In the genomic region with DNA sequence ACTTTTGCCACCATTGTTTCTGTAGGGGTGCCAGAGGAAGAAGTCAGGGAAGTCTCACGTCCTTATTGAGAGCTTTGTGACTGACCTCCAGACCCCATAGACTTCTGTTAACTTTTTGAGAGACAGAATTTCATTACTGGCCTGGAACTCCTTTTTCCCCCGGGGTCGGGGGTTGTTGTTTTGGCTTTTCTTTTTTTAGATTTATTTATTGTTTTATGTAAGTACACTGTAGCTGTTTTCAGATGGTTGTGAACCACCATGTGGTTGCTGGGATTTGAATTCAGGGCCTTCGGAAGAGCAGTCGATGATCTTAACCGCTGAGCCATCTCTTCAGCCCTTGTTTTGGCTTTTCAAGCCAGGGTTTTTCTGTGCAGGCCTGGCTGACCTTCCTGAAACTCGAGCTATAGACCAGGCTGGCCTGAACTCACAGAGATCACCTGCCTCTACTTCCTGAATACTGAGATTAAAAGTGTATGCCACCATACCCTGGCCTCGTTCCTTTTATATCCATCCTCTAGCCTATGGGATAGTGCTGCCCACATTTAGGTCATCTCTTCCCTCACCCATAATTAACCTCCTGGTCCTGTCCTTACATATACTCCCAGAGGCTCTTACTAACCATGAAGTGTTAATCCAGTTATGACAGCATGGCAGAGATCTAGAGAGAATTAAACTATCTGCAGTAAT, we compare ENCODE assay signal across 8 mouse cellular contexts. TPM values are rescaled to one million over a fixed set of nuclear protein-coding genes. Genes with fewer than 3 reads are reported as not detected.
DNase-seq lines count a peak whose midpoint lies in the region; ATAC-seq and TF ChIP-seq lines count a peak whose summit lies in the region.

No protein-coding gene starts in this region.

- H3K9me3 ChIP-seq in limb, embryonic 13.5 days = no peaks in the 10 kb centered on the region
- H3K9me3 ChIP-seq in stomach, postnatal 0 days (ENCODE audit: control insufficient read depth, low read length) = no peaks in the 10 kb centered on the region

- peak overlapping the region; percentile 84 for H3K4me2 ChIP-seq in limb, embryonic 13.5 days (replicated peaks)
- H3K4me2 ChIP-seq in stomach, postnatal 0 days (replicated peaks; ENCODE audit: low read depth) = peak overlapping the region; percentile 61

- DNase-seq in gastrocnemius, adult 2 months = no peak
- no peak for DNase-seq in gastrocnemius, adult 8-10 months (ENCODE audit: low spot score in 2 of 2)
- DNase-seq in testis, postnatal 14 days (ENCODE audit: low spot score) = no peak
- no peak for DNase-seq in stomach, postnatal 0 days (ENCODE audit: low spot score)
- DNase-seq in adrenal gland, adult 8-10 months = no peak
- DNase-seq in cerebellum, postnatal 4 days (ENCODE audit: low spot score in 2 of 2) = no peak

- TF ChIP-seq CTCF in gastrocnemius, adult 2 months (IDR thresholded peaks at IDR 0.05) = no peak
- no peak for TF ChIP-seq CTCF in testis, adult 2 months (IDR thresholded peaks at IDR 0.05; ENCODE audit: control insufficient read depth, insufficient read depth, insufficient replicate concordance, low read depth, low read length)
- no peak for TF ChIP-seq CTCF in stomach, postnatal 0 days (IDR thresholded peaks at IDR 0.05; ENCODE audit: low read depth)

- TF ChIP-seq EP300 in stomach, postnatal 0 days (optimal IDR thresholded peaks at IDR 0.05) = no peak

- WGBS in limb, embryonic 13.5 days = 27% methylated on average over 8 of the region's 8 CpGs
- WGBS in stomach, postnatal 0 days = 15% methylated on average over 8 of the region's 8 CpGs

- peaks cover 5% of the 10 kb centered on the region for H3K4me1 ChIP-seq in testis, adult 2 months (ENCODE audit: control insufficient read depth, insufficient read depth, low read length)
- peaks cover 29% of the 10 kb centered on the region for H3K4me1 ChIP-seq in limb, embryonic 13.5 days
- no peaks in the 10 kb centered on the region for H3K4me1 ChIP-seq in stomach, postnatal 0 days (replicated peaks; ENCODE audit: control insufficient read depth, insufficient read depth)

- H3K4me3 ChIP-seq in gastrocnemius, adult 2 months = peak overlapping the region; percentile 98
- peak overlapping the region; percentile 95 for H3K4me3 ChIP-seq in testis, adult 2 months (ENCODE audit: control insufficient read depth, low read depth, low read length)
- peak overlapping the region; percentile 99 for H3K4me3 ChIP-seq in limb, embryonic 13.5 days
- peak overlapping the region; percentile 48 for H3K4me3 ChIP-seq in stomach, postnatal 0 days (ENCODE audit: low read depth, low read length)

- H3K27ac ChIP-seq in gastrocnemius, adult 2 months = peak overlapping the region; percentile 100
- peak overlapping the region; percentile 100 for H3K27ac ChIP-seq in testis, adult 2 months (ENCODE audit: control insufficient read depth, insufficient read depth, low read depth, low read length)
- peak overlapping the region; percentile 87 for H3K27ac ChIP-seq in limb, embryonic 13.5 days
- peak overlapping the region; percentile 93 for H3K27ac ChIP-seq in stomach, postnatal 0 days (replicated peaks)

- no peak for TF ChIP-seq POLR2A in testis, adult 2 months (IDR thresholded peaks at IDR 0.05; ENCODE audit: control insufficient read depth, low read depth, low read length)

- H3K9ac ChIP-seq in limb, embryonic 13.5 days = peak overlapping the region; percentile 64
- peak overlapping the region; percentile 55; the same call in 1 of the 2 replicates for H3K9ac ChIP-seq in stomach, postnatal 0 days (ENCODE audit: low read length)

- no peaks in the 10 kb centered on the region for H3K27me3 ChIP-seq in testis, adult 2 months (ENCODE audit: control insufficient read depth, insufficient read depth, low read length)
- no peaks in the 10 kb centered on the region for H3K27me3 ChIP-seq in limb, embryonic 13.5 days
- H3K27me3 ChIP-seq in stomach, postnatal 0 days (ENCODE audit: control insufficient read depth, insufficient read depth, low read length) = no peaks in the 10 kb centered on the region

- peaks cover 8% of the 10 kb centered on the region for H3K36me3 ChIP-seq in testis, adult 2 months (ENCODE audit: control insufficient read depth, insufficient read depth, low read length)
- peaks cover 26% of the 10 kb centered on the region for H3K36me3 ChIP-seq in limb, embryonic 13.5 days
- H3K36me3 ChIP-seq in stomach, postnatal 0 days (ENCODE audit: control insufficient read depth, insufficient read depth, low read length) = peaks cover 5% of the 10 kb centered on the region; the same call in 1 of the 2 replicates

- no peak for ATAC-seq in limb, embryonic 13.5 days (ENCODE audit: low FRiP score, low read depth)
- ATAC-seq in stomach, postnatal 0 days (ENCODE audit: low FRiP score, low TSS enrichment) = no peak

- intact Hi-C loops in gastrocnemius, adult 2 months (cut with DNase I) = loop anchor here (2.0 to 5.0 kb wide), 3 partner anchors 20 to 129 kb away; a partner anchor contains a TSS

RNA-seq across cellular contexts. Expression of a gene that starts 0.9 kb away (rescaled TPM):
- total RNA-seq in gastrocnemius, adult 2 months (2021) = 10 to 100 TPM; 76.4 to 82.7 TPM
- 100 to 1,000 TPM in 1 of 4 experiments, 10 to 100 TPM in 3; 92.3 to 102 (median 95.8) TPM for total RNA-seq in gastrocnemius, adult 8-10 months (2022)
- 1,069 and 1,189 TPM in 2 replicates for polyA plus RNA-seq in testis, adult 2 months (2012; rRNA removed)
- polyA plus RNA-seq in limb, embryonic 13.5 days (2015; fragmentation: Nextera tagmentation; extraction: Ambion mirVana) = 328 and 349 TPM in 2 replicates
- 95.5 and 111 TPM in 2 replicates for polyA plus RNA-seq in stomach, postnatal 0 days (2015; fragmentation: Nextera tagmentation; extraction: Ambion mirVana)
- total RNA-seq in adrenal gland, adult 8-10 months (2022) = 100 to 1,000 TPM in 3 of 4 experiments, 10 to 100 TPM in 1; 96.8 to 127 (median 118) TPM

RNA-seq across cellular contexts. Expression of a gene that starts 20.6 kb away (rescaled TPM):
- total RNA-seq in gastrocnemius, adult 2 months (2021) = 100 to 1,000 TPM; 483 to 569 TPM
- total RNA-seq in gastrocnemius, adult 8-10 months (2022) = 100 to 1,000 TPM; 347 to 558 (median 433) TPM
- 176 and 240 TPM in 2 replicates for polyA plus RNA-seq in testis, adult 2 months (2012; rRNA removed)
- polyA plus RNA-seq in limb, embryonic 13.5 days (2015; fragmentation: Nextera tagmentation; extraction: Ambion mirVana) = 290 and 292 TPM in 2 replicates
- polyA plus RNA-seq in stomach, postnatal 0 days (2015; fragmentation: Nextera tagmentation; extraction: Ambion mirVana) = 322 and 359 TPM in 2 replicates
- total RNA-seq in adrenal gland, adult 8-10 months (2022) = 100 to 1,000 TPM; 593 to 922 (median 693) TPM

RNA-seq across cellular contexts. Expression of a gene that starts 23.8 kb away (rescaled TPM):
- 10 to 100 TPM in 1 of 2 experiments, 1 to 10 TPM in 1; 8.0 to 10.6 TPM for total RNA-seq in gastrocnemius, adult 2 months (2021)
- total RNA-seq in gastrocnemius, adult 8-10 months (2022) = 10 to 100 TPM in 1 of 4 experiments, 1 to 10 TPM in 3; 6.0 to 12.3 (median 7.4) TPM
- 1.1 and 1.6 TPM in 2 replicates for polyA plus RNA-seq in testis, adult 2 months (2012; rRNA removed)
- polyA plus RNA-seq in limb, embryonic 13.5 days (2015; fragmentation: Nextera tagmentation; extraction: Ambion mirVana) = 7.3 and 7.9 TPM in 2 replicates
- polyA plus RNA-seq in stomach, postnatal 0 days (2015; fragmentation: Nextera tagmentation; extraction: Ambion mirVana) = 69.0 and 70.7 TPM in 2 replicates
- total RNA-seq in adrenal gland, adult 8-10 months (2022) = 10 to 100 TPM in 2 of 4 experiments, 1 to 10 TPM in 2; 7.2 to 11.8 (median 10.1) TPM

RNA-seq across cellular contexts. Expression of a gene that starts 30.5 kb away (rescaled TPM):
- total RNA-seq in gastrocnemius, adult 2 months (2021) = not detected
- total RNA-seq in gastrocnemius, adult 8-10 months (2022) = not detected
- 387 and 534 TPM in 2 replicates for polyA plus RNA-seq in testis, adult 2 months (2012; rRNA removed)
- polyA plus RNA-seq in limb, embryonic 13.5 days (2015; fragmentation: Nextera tagmentation; extraction: Ambion mirVana) = not detected in 2 replicates
- polyA plus RNA-seq in stomach, postnatal 0 days (2015; fragmentation: Nextera tagmentation; extraction: Ambion mirVana) = 0.42 and 0.80 TPM in 2 replicates
- total RNA-seq in adrenal gland, adult 8-10 months (2022) = not detected

RNA-seq across cellular contexts. Expression of a gene that starts 30.6 kb away (rescaled TPM):
- not detected for total RNA-seq in gastrocnemius, adult 2 months (2021)
- not detected for total RNA-seq in gastrocnemius, adult 8-10 months (2022)
- 15.5 and 17.3 TPM in 2 replicates for polyA plus RNA-seq in testis, adult 2 months (2012; rRNA removed)
- polyA plus RNA-seq in limb, embryonic 13.5 days (2015; fragmentation: Nextera tagmentation; extraction: Ambion mirVana) = 0.26 and 0.39 TPM in 2 replicates
- 0.42 and 0.65 TPM in 2 replicates for polyA plus RNA-seq in stomach, postnatal 0 days (2015; fragmentation: Nextera tagmentation; extraction: Ambion mirVana)
- total RNA-seq in adrenal gland, adult 8-10 months (2022) = under 1 TPM; 0.28 to 0.37 (median 0.32) TPM

Comparison
In these comparisons a context has a peak if more than half of its experiments do, and no peak if none do; other contexts are left out.
1. H3K4me3 ChIP-seq: peak in every context shown above with its lines; median percentile 99 in limb, embryonic 13.5 days; 98 in gastrocnemius, adult 2 months; 95 in testis, adult 2 months; 48 in stomach, postnatal 0 days.